Mouse (Mus musculus): ENCODE measurements around the gene D130043K22Rik.

Gene D130043K22Rik

GRCm38 (mm10) chr13:24945567-24945966 is 100.6 kb downstream of the D130043K22Rik start:
- in situ Hi-C loops (cut with MboI, MseI), result no loop called here

GRCm38 (mm10) chr13:24947158-24947557 is 102.2 kb downstream of the D130043K22Rik start:
- in situ Hi-C loops (cut with MboI, MseI), result no loop called here

GRCm38 (mm10) chr13:24948870-24949269 is 103.9 kb downstream of the D130043K22Rik start:
- in situ Hi-C loops (cut with MboI, MseI), result no loop called here
